Mouse (Mus musculus): ENCODE data around the gene Amer2. TPM values are rescaled to one million over a fixed set of nuclear protein-coding genes. Genes with fewer than 3 reads are reported as not detected.
A peak's percentile ranks its signal among the peaks of the same experiment; 100 is the strongest.
"Not testable (repeated sequence)": the region's sequence is repeated elsewhere in the genome, so short reads cannot be mapped to it uniquely, and the experiment has no call there.

The Amer2 gene
- polyA plus RNA-seq (2016; fragmentation: Nextera tagmentation; extraction: Ambion mirVana) = 3.0 and 3.4 TPM in 2 replicates

DNA sequence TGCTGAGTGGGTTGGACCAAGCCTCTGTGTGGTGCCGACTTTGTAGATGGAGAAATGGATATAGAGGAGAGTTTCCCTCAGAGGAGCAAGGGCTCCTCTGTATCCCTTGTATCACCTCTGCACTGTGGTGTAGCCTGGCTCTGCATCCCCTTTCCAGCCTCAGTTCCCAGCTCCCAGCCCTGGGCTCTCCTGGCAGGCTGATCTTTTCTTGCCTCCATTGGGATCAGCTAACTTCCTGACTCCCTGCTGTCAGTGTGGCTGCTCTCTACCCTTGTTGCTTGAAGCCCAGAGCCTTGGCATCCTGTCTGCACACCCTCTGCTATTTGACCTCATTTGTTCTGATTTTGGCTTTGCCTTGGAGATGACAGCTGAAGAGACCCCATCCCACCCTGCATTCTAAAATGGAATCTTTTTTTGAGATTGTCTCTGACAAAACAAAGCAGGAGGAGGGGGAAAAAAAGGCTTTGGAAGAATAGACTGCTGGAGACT is at the start of gene Amer2:
Gene Amer2 (plus strand): TSS at position 439 of the 489 bp plus-strand sequence.
- Histone ChIP-seq H3K36me3 (no peaks in the 10 kb centered on the region), H3K27me3 (ENCODE audit: low read depth, poor library complexity, severe bottlenecking) (peaks cover 26% of the 10 kb centered on the region), H3K4me3 (no peak within 1 kb of the TSS), H3K9me3 (replicated peaks) (no peaks in the 10 kb centered on the region), H3K4me1 (peaks cover 26% of the 10 kb centered on the region), H3K27ac (no peak within 1 kb of the TSS)
- WGBS = 57% methylated on average over 1 of the region's 1 CpGs
- no peak for DNase-seq (ENCODE audit: low spot score)

DNA sequence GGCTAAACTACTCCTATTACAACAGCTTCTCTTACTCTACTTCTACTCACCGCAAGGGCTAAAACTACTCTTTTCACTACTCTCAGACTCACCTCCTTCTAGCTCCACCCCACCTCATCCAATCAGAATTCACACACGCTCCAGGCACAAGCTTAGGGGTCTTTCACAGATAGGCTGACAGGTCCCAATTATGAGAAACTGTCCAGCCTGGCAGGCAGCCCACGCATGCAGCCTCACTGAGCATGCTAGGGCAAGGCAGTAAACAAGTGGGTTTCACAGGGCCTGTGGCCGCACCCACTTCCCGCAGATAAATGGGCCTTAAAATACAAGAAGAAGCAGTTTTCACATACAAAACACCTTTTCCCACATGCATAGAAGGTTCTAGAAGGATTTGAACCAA is 33.1 kb upstream of the Amer2 start:
- DNase-seq (ENCODE audit: low spot score); H3K27me3 ChIP-seq (ENCODE audit: low read depth, poor library complexity, severe bottlenecking); H3K27ac ChIP-seq; H3K9me3 ChIP-seq (replicated peaks); H3K4me3 ChIP-seq; H3K4me1 ChIP-seq; H3K36me3 ChIP-seq: not testable (repeated sequence)
- WGBS = 87% methylated on average over 5 of the region's 5 CpGs

DNA sequence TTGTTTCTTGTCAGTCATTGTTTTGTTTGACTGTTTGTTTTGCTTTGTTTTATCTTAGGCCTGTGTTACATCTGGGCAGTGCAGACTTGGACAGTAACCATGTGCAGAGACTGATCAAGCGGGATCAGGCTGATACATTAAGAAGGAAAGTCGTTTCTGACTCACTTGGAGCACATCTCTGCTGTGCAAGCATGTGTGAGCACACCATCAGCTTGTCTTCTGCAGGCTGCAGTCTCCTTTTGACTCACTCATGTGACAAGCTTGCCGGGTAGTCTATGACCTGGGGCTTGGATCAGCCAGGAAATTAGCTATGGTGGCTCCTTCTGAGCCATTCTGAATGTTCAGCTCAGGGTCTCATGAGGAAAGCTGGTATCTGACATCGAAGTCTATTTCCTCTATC is 32.5 kb upstream of the Amer2 start:
- 84% methylated on average over 4 of the region's 4 CpGs for WGBS
- H3K27me3 ChIP-seq (ENCODE audit: low read depth, poor library complexity, severe bottlenecking) = no peaks in the 10 kb centered on the region
- H3K4me1 ChIP-seq = no peaks in the 10 kb centered on the region; the same call in 1 of the 2 replicates
- H3K9me3 ChIP-seq (replicated peaks) = no peaks in the 10 kb centered on the region
- no peak overlapping the region for H3K27ac ChIP-seq
- H3K36me3 ChIP-seq = no peaks in the 10 kb centered on the region
- H3K4me3 ChIP-seq = no peak overlapping the region
- DNase-seq (ENCODE audit: low spot score) = no peak

DNA sequence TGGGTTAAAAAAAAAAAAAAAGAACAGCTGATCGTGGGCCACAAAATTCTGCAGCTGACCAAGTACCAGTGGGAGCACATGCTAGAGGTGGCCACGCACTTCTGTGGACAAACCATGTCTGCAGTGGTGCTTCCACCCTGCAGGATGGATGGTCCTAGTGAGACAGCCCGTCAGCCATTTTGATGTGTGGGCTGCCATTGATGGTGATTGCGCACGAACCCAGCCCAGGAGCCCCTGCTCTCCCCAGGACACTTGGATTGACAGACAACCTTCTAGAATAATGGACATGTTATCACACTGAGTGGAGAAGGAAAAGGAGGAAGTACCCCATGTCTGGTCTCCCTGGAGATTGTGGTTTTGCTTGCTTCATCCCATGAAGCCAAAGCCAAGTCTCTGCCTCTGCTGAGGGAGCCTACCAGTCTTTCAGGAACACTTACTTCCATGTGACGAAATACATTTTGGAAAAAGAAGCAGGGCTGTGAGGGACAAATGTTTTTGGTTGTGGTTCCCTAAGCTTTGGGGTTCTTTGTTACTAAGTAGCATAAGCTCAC is 27.7 kb upstream of the Amer2 start:
- no peak for DNase-seq (ENCODE audit: low spot score)
- Histone ChIP-seq H3K4me1 (peaks cover 8% of the 10 kb centered on the region; the same call in 1 of the 2 replicates), H3K4me3 (no peak overlapping the region), H3K9me3 (replicated peaks) (no peaks in the 10 kb centered on the region), H3K36me3 (no peaks in the 10 kb centered on the region), H3K27me3 (ENCODE audit: low read depth, poor library complexity, severe bottlenecking) (no peaks in the 10 kb centered on the region), H3K27ac (no peak overlapping the region)
- WGBS = 95% methylated on average over 6 of the region's 6 CpGs

DNA sequence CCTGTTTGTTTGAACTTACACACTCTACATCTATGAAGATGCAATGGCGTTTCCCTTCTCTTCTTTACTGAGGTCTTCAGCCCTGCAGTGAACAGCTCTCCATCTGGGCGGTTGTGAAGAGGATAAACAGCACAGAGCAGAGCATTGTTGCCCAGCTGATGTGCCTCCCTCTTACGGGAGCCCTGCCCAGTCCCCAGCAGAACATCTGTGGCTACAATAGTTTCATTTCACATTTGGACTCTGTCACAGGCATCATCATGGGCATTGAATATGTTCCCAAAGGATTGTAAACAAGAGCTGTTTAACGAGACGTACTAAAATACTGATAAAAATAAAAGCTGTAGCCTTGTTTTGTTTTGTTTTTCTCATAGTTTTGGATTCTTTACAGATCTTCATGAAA is 14.7 kb upstream of the Amer2 start:
- WGBS = 94% methylated on average over 5 of the region's 5 CpGs
- H3K4me3 ChIP-seq = no peak overlapping the region
- DNase-seq (ENCODE audit: low spot score) = no peak
- H3K27me3 ChIP-seq (ENCODE audit: low read depth, poor library complexity, severe bottlenecking) = no peaks in the 10 kb centered on the region
- no peaks in the 10 kb centered on the region for H3K36me3 ChIP-seq
- H3K9me3 ChIP-seq (replicated peaks) = no peaks in the 10 kb centered on the region
- H3K4me1 ChIP-seq = 0 out of 2 replicates have a peak, but pooled peaks cover 3% of the 10 kb centered on the region
- H3K27ac ChIP-seq = no peak overlapping the region

DNA sequence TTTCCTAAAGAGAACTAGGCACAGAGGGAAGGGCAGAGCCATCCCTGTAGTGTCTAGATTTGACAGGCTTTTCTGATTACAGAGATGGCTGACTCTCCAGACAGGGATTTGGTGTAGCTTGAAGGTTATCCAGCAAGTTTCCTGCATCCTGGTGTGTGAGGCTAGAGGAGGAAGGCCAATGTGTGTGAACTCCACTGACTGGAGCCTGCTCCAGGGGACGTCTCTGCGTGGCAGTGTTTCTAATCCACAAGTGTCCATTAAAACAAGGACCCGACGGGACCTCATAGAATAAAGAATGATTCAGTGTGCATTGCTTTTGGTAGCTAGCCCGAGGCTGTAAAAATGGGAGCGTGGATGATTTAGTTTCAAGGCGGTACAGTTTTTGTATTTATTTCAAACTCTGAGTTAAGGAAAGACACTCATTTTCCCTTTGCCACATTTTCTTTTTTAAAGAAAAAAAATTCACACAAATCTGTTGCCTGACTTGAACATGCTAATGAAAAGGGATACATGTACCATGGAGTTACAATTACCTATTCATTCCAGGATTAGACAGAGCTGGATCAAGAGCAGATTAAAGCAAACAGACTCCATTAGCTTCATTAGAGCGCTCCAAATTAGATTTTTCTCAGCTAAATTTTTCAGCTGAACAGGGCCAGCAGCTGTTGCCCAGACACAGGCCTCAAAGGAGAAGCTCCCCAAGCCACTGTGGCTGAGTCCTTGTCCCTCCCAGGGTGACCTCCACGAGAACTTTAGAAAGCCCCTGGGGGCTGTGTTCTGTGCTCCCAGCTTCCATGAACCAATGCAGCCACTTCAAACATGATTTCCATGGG is 11.5 kb upstream of the Amer2 start:
- Histone ChIP-seq H3K4me1 (0 out of 2 replicates have a peak, but pooled peaks cover 3% of the 10 kb centered on the region), H3K4me3 (no peak overlapping the region), H3K36me3 (no peaks in the 10 kb centered on the region), H3K27me3 (ENCODE audit: low read depth, poor library complexity, severe bottlenecking) (no peaks in the 10 kb centered on the region), H3K27ac (no peak overlapping the region), H3K9me3 (replicated peaks) (no peaks in the 10 kb centered on the region)
- DNase-seq (ENCODE audit: low spot score) = no peak
- WGBS = 83% methylated on average over 9 of the region's 9 CpGs

DNA sequence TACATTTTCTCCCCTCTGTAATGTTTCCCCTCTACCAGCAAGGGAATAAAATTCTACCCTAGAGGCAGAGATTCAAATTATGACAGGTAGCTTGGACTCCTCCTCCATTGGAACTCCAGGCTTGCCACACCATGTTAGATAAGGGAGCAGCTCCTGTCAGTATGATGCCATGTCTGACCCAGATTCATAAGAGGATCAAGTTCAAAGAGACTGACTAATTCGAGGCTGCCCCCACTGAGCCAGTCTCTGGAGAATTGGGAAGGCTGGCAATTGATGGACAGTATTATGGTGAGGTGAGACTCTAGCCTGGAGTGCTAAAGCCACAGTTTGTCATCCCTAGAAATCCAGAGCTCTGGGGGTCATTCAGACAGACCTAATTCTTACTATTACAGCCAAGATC is 6.3 kb upstream of the Amer2 start:
- H3K27me3 ChIP-seq (ENCODE audit: low read depth, poor library complexity, severe bottlenecking) = no peaks in the 10 kb centered on the region
- H3K9me3 ChIP-seq (replicated peaks) = no peaks in the 10 kb centered on the region
- DNase-seq (ENCODE audit: low spot score) = no peak
- 71% methylated on average over 1 of the region's 1 CpGs for WGBS
- no peak overlapping the region for H3K27ac ChIP-seq
- no peaks in the 10 kb centered on the region for H3K36me3 ChIP-seq
- no peak overlapping the region for H3K4me3 ChIP-seq
- peaks cover 17% of the 10 kb centered on the region for H3K4me1 ChIP-seq

DNA sequence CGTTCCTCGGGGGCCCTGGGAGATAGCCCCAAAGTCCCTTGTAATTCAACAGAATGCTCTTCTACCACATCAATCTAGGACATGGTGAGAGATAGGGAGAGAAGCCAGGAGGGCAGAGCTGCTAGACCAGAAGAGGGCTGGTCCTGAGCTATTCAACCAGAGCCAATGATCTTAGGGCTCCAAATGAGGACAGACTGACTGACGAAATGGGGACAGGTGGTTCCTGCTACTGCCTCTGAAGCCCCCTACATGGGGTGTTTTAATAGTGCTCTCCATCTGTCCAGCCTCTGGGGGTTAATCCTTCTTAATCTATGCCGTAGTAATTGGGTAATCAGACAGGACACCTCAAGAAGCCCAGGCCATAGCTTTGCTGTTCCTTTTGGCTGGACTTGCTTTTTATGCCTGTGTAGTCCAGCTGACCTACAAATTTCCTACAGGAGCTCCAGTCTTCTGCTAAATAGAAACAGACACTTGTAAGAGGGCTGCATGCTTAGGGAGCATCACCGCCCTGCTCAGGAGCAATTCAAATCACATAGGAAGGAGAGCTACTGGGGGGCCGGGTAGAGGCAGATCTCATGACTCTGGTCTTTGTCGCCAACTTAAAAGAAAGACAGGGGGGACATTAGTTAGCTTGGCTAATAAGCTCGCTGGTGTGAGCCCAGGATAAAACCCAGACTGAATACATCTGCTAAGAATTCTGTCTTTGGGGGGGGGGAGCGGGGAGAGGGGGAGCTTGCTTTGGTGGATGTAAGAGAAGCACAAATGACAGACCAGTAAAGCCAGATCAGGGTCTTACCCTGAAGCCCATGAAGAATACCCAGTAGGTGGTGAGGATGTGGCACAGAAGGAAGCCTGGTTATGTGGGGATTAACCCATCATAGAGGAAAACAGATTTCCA is 4.0 kb upstream of the Amer2 start:
- DNase-seq (ENCODE audit: low spot score) = no peak
- no peaks in the 10 kb centered on the region for H3K27me3 ChIP-seq (ENCODE audit: low read depth, poor library complexity, severe bottlenecking)
- H3K36me3 ChIP-seq = no peaks in the 10 kb centered on the region
- no peak overlapping the region for H3K4me3 ChIP-seq
- H3K27ac ChIP-seq = no peak overlapping the region
- 56% methylated on average over 9 of the region's 9 CpGs for WGBS
- H3K4me1 ChIP-seq = peaks cover 18% of the 10 kb centered on the region
- no peaks in the 10 kb centered on the region for H3K9me3 ChIP-seq (replicated peaks)

DNA sequence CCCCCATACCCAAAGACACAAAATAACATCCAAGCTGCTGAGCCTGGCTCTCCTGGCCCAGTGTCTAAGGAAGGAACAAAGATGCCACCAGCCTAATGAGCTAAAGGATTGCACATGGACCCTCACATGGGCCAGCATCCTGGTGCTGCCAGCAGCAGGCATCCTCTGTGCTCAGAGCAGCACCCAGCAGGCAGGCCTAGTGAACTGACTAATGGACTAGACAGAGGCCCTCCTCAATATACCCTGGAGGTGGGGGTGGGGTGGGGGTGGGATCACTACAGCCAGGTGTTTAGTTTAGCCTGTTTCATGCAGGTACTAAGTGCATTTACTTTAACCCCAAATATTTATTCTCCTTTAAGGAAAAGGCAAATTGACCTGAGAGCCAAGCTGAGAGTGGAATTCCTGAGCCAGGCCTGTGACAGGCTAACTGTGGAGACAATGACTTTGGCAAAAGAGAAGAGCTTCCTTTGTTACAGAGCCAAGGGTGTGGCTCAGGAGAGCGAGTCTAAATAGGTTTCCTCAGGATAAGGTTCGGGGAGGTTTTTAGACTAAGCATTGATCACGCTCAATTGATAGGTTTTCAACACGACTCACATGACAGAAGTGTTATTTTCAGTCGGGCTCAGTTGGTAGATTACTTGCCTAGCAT is 3.3 kb upstream of the Amer2 start:
- no peak for DNase-seq (ENCODE audit: low spot score)
- WGBS = 81% methylated on average over 5 of the region's 5 CpGs
- no peak overlapping the region for H3K4me3 ChIP-seq
- H3K27me3 ChIP-seq (ENCODE audit: low read depth, poor library complexity, severe bottlenecking) = no peaks in the 10 kb centered on the region
- peaks cover 18% of the 10 kb centered on the region for H3K4me1 ChIP-seq
- no peaks in the 10 kb centered on the region for H3K36me3 ChIP-seq
- no peaks in the 10 kb centered on the region for H3K9me3 ChIP-seq (replicated peaks)
- H3K27ac ChIP-seq = no peak overlapping the region

DNA sequence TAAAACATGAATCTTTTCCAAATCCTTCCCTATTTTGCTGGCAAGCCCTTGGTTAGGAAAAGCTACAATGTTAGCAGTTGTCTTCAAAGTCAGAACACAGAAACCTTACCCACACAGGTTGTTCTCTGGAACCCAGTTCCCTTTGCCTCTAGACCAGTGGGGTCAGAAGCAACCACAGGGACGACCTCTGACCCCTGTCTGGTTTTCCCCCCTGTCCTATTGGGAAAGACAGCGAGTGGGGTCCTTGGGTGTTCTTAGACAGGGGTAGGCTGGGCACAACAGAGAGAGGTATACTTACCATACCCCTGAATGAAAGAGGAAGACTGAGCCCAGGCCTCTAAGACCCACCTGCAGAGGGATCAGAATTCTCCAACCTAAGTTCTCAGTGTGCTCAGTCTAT is 4.0 kb downstream of the Amer2 start:
- Histone ChIP-seq H3K27ac (no peak overlapping the region), H3K4me3 (no peak overlapping the region), H3K27me3 (ENCODE audit: low read depth, poor library complexity, severe bottlenecking) (peaks cover 55% of the 10 kb centered on the region), H3K36me3 (no peaks in the 10 kb centered on the region), H3K9me3 (replicated peaks) (no peaks in the 10 kb centered on the region), H3K4me1 (peaks cover 28% of the 10 kb centered on the region)
- WGBS = 71% methylated on average over 2 of the region's 2 CpGs
- DNase-seq (ENCODE audit: low spot score) = no peak

DNA sequence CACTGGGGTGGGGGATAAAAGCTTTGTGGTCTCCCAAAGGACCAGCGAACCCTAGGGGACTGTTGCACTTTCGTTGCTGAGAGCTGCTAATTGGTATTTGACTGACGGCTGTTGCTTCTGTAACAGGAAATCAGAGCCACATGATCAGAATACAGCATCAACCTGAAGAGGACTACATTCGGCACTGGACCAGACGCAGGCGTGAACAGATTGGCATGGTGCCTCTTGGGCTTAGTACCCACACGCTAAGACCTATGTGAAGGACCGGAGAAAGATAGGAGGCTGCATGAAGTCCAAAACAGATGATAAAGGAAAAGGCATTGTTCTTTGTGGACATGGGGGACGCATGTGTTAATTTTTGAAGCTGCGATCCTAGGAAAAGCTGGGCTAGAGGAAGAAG is 4.5 kb downstream of the Amer2 start:
- Histone ChIP-seq H3K9me3 (replicated peaks) (no peaks in the 10 kb centered on the region), H3K27ac (no peak overlapping the region), H3K4me3 (peak overlapping the region; percentile 65), H3K36me3 (no peaks in the 10 kb centered on the region), H3K4me1 (peaks cover 27% of the 10 kb centered on the region), H3K27me3 (ENCODE audit: low read depth, poor library complexity, severe bottlenecking) (peaks cover 55% of the 10 kb centered on the region)
- DNase-seq (ENCODE audit: low spot score) = no peak
- WGBS = 35% methylated on average over 10 of the region's 10 CpGs

DNA sequence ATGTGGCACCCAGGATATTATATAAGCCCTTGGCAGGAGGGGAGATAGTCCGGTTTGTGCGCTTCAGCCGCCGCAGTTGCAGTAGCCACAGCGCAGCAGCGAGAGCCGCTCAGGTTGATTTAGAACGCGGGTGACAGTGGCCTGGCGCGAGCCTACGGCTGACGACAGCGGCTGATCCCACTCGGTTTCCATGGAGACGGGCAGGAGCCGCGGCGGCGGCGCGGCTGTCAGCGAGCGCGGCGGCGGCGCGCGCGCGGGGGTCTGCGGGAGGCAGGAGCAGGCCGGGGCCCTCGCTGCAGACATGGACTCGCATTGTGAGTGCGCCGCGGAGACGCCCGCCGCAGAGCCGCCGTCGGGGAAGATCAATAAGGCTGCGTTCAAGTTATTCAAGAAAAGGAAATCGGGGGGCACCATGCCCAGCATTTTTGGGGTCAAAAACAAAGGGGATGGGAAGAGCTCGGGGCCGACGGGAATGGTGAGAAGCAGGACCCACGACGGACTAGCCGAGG is 5.1 kb downstream of the Amer2 start:
- H3K4me1 ChIP-seq = peaks cover 25% of the 10 kb centered on the region
- DNase-seq (ENCODE audit: low spot score) = peak; percentile 85
- H3K9me3 ChIP-seq (replicated peaks) = no peaks in the 10 kb centered on the region
- WGBS = under 1% methylated on average over 53 of the region's 53 CpGs
- H3K36me3 ChIP-seq = no peaks in the 10 kb centered on the region
- H3K27ac ChIP-seq = peak overlapping the region; percentile 84
- peaks cover 55% of the 10 kb centered on the region for H3K27me3 ChIP-seq (ENCODE audit: low read depth, poor library complexity, severe bottlenecking)
- H3K4me3 ChIP-seq = peak overlapping the region; percentile 65
